Comparison of ENCODE assay signal across 8 mouse cellular contexts in the genomic region with DNA sequence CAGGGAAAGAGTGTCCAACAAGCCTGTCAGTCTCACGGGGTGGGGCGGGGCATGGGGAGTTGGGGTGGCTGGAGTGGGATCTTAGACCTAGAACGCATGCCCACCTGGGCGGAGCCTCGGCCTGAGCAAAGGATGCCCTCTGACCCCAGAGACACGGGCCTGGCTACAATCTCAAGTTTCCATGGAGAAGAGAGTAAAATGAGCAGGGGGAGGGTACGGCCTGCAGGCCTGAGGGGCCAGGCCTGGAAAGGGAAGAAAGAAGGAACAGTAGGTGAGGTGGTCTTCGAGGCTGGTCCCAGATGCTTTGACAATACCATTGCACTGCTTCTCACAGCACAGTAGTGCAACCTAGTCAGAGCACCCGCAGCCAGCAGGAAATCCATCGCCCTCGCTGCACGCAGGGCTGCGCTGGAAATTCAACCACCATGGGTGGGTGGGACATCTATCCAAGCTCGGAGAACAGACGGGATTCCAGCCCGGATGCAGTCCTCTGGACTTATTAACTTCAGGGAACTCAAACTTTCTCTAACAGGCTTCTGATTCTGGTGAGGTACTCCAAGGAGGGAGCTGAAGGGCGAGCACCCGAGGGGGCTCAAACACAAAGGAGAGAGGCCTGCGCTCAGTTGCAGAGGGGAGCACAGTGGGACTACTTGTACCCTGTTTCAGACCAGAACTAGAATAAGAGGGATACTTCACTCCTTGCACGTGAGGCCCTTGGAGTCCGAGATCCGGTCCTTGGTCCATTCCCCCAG. TPM values are rescaled to one million over a fixed set of nuclear protein-coding genes. Genes with fewer than 3 reads are reported as not detected.
DNase-seq lines count a peak whose midpoint lies in the region; ATAC-seq and TF ChIP-seq lines count a peak whose summit lies in the region.

No protein-coding gene starts in this region.

- no peak for TF ChIP-seq CTCF in E14TG2a.4 (conservative IDR thresholded peaks at IDR 0.05; ENCODE audit: low read length)
- no peak for TF ChIP-seq CTCF in liver, embryonic 14.5 days (IDR thresholded peaks at IDR 0.05; ENCODE audit: low read depth)
- no peak for TF ChIP-seq CTCF in stomach, postnatal 0 days (IDR thresholded peaks at IDR 0.05; ENCODE audit: low read depth)

- no peak for TF ChIP-seq EP300 in liver, embryonic 14.5 days (IDR thresholded peaks at IDR 0.05; ENCODE audit: low read depth)
- no peak for TF ChIP-seq EP300 in stomach, postnatal 0 days (optimal IDR thresholded peaks at IDR 0.05)

- peaks cover 42% of the 10 kb centered on the region for H3K36me3 ChIP-seq in E14TG2a.4 (ENCODE audit: insufficient read depth, low read length)
- H3K36me3 ChIP-seq in forebrain, embryonic 12.5 days (replicated peaks) = peaks cover 33% of the 10 kb centered on the region
- H3K36me3 ChIP-seq in liver, embryonic 14.5 days (replicated peaks; ENCODE audit: control insufficient read depth, insufficient read depth, low read depth) = no peaks in the 10 kb centered on the region; the same call in 1 of the 2 replicates
- H3K36me3 ChIP-seq in stomach, postnatal 0 days (ENCODE audit: control insufficient read depth, insufficient read depth, low read length) = no peaks in the 10 kb centered on the region

- peak; percentile 38 for DNase-seq in 416B (ENCODE audit: low read depth)
- no peak for DNase-seq in liver, embryonic 14.5 days (ENCODE audit: low read depth in 3 of 3, low spot score in 3 of 3)
- peak; percentile 27 for DNase-seq in stomach, postnatal 0 days (ENCODE audit: low spot score)
- no peak for DNase-seq in cerebellum, adult 9-11 months
- DNase-seq in testis, postnatal 14 days (ENCODE audit: low spot score) = no peak
- DNase-seq in spleen, postnatal 4 days (ENCODE audit: low spot score in 2 of 2) = no peak

- peak overlapping the region; percentile 68 for H3K27ac ChIP-seq in forebrain, embryonic 12.5 days
- H3K27ac ChIP-seq in liver, embryonic 14.5 days = no peak overlapping the region
- no peak overlapping the region; the same call in 1 of the 2 replicates for H3K27ac ChIP-seq in stomach, postnatal 0 days (replicated peaks)

- peaks cover 56% of the 10 kb centered on the region for H3K4me1 ChIP-seq in E14TG2a.4 (replicated peaks; ENCODE audit: low read depth, low read length)
- H3K4me1 ChIP-seq in forebrain, embryonic 12.5 days = peaks cover 39% of the 10 kb centered on the region
- H3K4me1 ChIP-seq in liver, embryonic 14.5 days (replicated peaks; ENCODE audit: control insufficient read depth in 2 of 2, insufficient read depth in 2 of 2, low read length in 1 of 2) = peaks cover 0 to 11% of the 10 kb centered on the region in 2 experiments
- 0 out of 2 replicates have a peak, but pooled peaks cover 3% of the 10 kb centered on the region for H3K4me1 ChIP-seq in stomach, postnatal 0 days (replicated peaks; ENCODE audit: control insufficient read depth, insufficient read depth)

- peak; percentile 49 for ATAC-seq in forebrain, embryonic 12.5 days (ENCODE audit: low FRiP score)
- peak; percentile 37 for ATAC-seq in liver, embryonic 14.5 days (ENCODE audit: insufficient read depth)
- ATAC-seq in stomach, postnatal 0 days (ENCODE audit: low FRiP score, low TSS enrichment) = peak; percentile 3; the same call in 1 of the 2 replicates

- no peaks in the 10 kb centered on the region for H3K27me3 ChIP-seq in E14TG2a.4 (ENCODE audit: insufficient read depth, low read length)
- no peaks in the 10 kb centered on the region for H3K27me3 ChIP-seq in forebrain, embryonic 12.5 days
- no peaks in the 10 kb centered on the region for H3K27me3 ChIP-seq in liver, embryonic 14.5 days (ENCODE audit: control insufficient read depth, insufficient read depth, low read length)
- no peaks in the 10 kb centered on the region for H3K27me3 ChIP-seq in stomach, postnatal 0 days (ENCODE audit: control insufficient read depth, insufficient read depth, low read length)

- peak overlapping the region; percentile 81 for H3K4me2 ChIP-seq in forebrain, embryonic 12.5 days
- H3K4me2 ChIP-seq in liver, embryonic 14.5 days (ENCODE audit: low read depth) = peak overlapping the region; percentile 85
- H3K4me2 ChIP-seq in stomach, postnatal 0 days (replicated peaks; ENCODE audit: low read depth) = peak overlapping the region; percentile 67

- peak overlapping the region; percentile 85 for H3K4me3 ChIP-seq in E14TG2a.4 (replicated peaks; ENCODE audit: low read length)
- H3K4me3 ChIP-seq in forebrain, embryonic 12.5 days (replicated peaks) = peak overlapping the region; percentile 61
- H3K4me3 ChIP-seq in liver, embryonic 14.5 days (ENCODE audit: insufficient read depth in 1 of 2, low read depth in 2 of 2, low read length in 2 of 2) = peak overlapping the region; percentile 64 to 74
- H3K4me3 ChIP-seq in stomach, postnatal 0 days (ENCODE audit: low read depth, low read length) = peak overlapping the region; percentile 32

- peak overlapping the region; percentile 73 for H3K9ac ChIP-seq in forebrain, embryonic 12.5 days
- H3K9ac ChIP-seq in liver, embryonic 14.5 days (replicated peaks) = peak overlapping the region; percentile 71
- H3K9ac ChIP-seq in stomach, postnatal 0 days (ENCODE audit: low read length) = peak overlapping the region; percentile 45

- H3K9me3 ChIP-seq in E14TG2a.4 (ENCODE audit: low read length) = no peaks in the 10 kb centered on the region
- H3K9me3 ChIP-seq in forebrain, embryonic 12.5 days = no peaks in the 10 kb centered on the region
- no peaks in the 10 kb centered on the region for H3K9me3 ChIP-seq in liver, embryonic 14.5 days (ENCODE audit: control insufficient read depth, low read length)
- no peaks in the 10 kb centered on the region for H3K9me3 ChIP-seq in stomach, postnatal 0 days (ENCODE audit: control insufficient read depth, low read length)

- WGBS in forebrain, embryonic 12.5 days = under 1% methylated on average over 22 of the region's 22 CpGs
- WGBS in liver, embryonic 14.5 days (ENCODE audit: insufficient replicate concordance) = 9% methylated on average over 22 of the region's 22 CpGs
- 7% methylated on average over 22 of the region's 22 CpGs for WGBS in stomach, postnatal 0 days

RNA-seq across cellular contexts. Expression of a gene that starts 0.7 kb away (rescaled TPM):
- polyA plus RNA-seq in forebrain, embryonic 12.5 days (2016; fragmentation: Nextera tagmentation; extraction: Ambion mirVana) = 79.2 and 79.9 TPM in 2 replicates
- 18.8 and 21.5 TPM in 2 replicates for polyA plus RNA-seq in liver, embryonic 14.5 days (2012; rRNA removed)
- 15.2 and 16.7 TPM in 2 replicates for polyA plus RNA-seq in liver, embryonic 14.5 days (2014; fragmentation: Nextera tagmentation; extraction: Ambion mirVana)
- polyA plus RNA-seq in stomach, postnatal 0 days (2015; fragmentation: Nextera tagmentation; extraction: Ambion mirVana) = 3.5 and 4.4 TPM in 2 replicates

RNA-seq across cellular contexts. Expression of a gene that starts 7.9 kb away (rescaled TPM):
- 63.8 and 66.3 TPM in 2 replicates for polyA plus RNA-seq in forebrain, embryonic 12.5 days (2016; fragmentation: Nextera tagmentation; extraction: Ambion mirVana)
- polyA plus RNA-seq in liver, embryonic 14.5 days (2012; rRNA removed) = 22.4 and 23.3 TPM in 2 replicates
- 38.3 and 41.0 TPM in 2 replicates for polyA plus RNA-seq in liver, embryonic 14.5 days (2014; fragmentation: Nextera tagmentation; extraction: Ambion mirVana)
- 170 and 176 TPM in 2 replicates for polyA plus RNA-seq in stomach, postnatal 0 days (2015; fragmentation: Nextera tagmentation; extraction: Ambion mirVana)

RNA-seq across cellular contexts. Expression of a gene that starts 13.2 kb away (rescaled TPM):
- polyA plus RNA-seq in forebrain, embryonic 12.5 days (2016; fragmentation: Nextera tagmentation; extraction: Ambion mirVana) = 149 and 160 TPM in 2 replicates
- polyA plus RNA-seq in liver, embryonic 14.5 days (2012; rRNA removed) = 29.1 and 33.4 TPM in 2 replicates
- 46.1 and 50.5 TPM in 2 replicates for polyA plus RNA-seq in liver, embryonic 14.5 days (2014; fragmentation: Nextera tagmentation; extraction: Ambion mirVana)
- 61.5 and 72.4 TPM in 2 replicates for polyA plus RNA-seq in stomach, postnatal 0 days (2015; fragmentation: Nextera tagmentation; extraction: Ambion mirVana)

RNA-seq across cellular contexts. Expression of a gene that starts 20.1 kb away (rescaled TPM):
- polyA plus RNA-seq in forebrain, embryonic 12.5 days (2016; fragmentation: Nextera tagmentation; extraction: Ambion mirVana) = 8.0 and 9.6 TPM in 2 replicates
- 10.2 and 10.8 TPM in 2 replicates for polyA plus RNA-seq in liver, embryonic 14.5 days (2012; rRNA removed)
- polyA plus RNA-seq in liver, embryonic 14.5 days (2014; fragmentation: Nextera tagmentation; extraction: Ambion mirVana) = 7.9 and 9.6 TPM in 2 replicates
- polyA plus RNA-seq in stomach, postnatal 0 days (2015; fragmentation: Nextera tagmentation; extraction: Ambion mirVana) = 19.8 and 21.3 TPM in 2 replicates

RNA-seq across cellular contexts. Expression of a gene that starts 22.7 kb away (rescaled TPM):
- 0.63 and 0.65 TPM in 2 replicates for polyA plus RNA-seq in forebrain, embryonic 12.5 days (2016; fragmentation: Nextera tagmentation; extraction: Ambion mirVana)
- polyA plus RNA-seq in liver, embryonic 14.5 days (2012; rRNA removed) = 0.92 and 1.0 TPM in 2 replicates
- polyA plus RNA-seq in liver, embryonic 14.5 days (2014; fragmentation: Nextera tagmentation; extraction: Ambion mirVana) = 0.37 and 0.51 TPM in 2 replicates
- 1.8 and 2.1 TPM in 2 replicates for polyA plus RNA-seq in stomach, postnatal 0 days (2015; fragmentation: Nextera tagmentation; extraction: Ambion mirVana)

Comparison
In these comparisons a context has a peak if more than half of its experiments do, and no peak if none do; other contexts are left out.
1. DNase-seq: peak in 416B (single experiment) and stomach, postnatal 0 days (single experiment); none in liver, embryonic 14.5 days (0 of 3), cerebellum, adult 9-11 months (single experiment), testis, postnatal 14 days (single experiment) and spleen, postnatal 4 days (0 of 2).
2. H3K4me3 ChIP-seq: peak in every context shown above with its lines; median percentile 85 in E14TG2a.4; 69 in liver, embryonic 14.5 days; 61 in forebrain, embryonic 12.5 days; 32 in stomach, postnatal 0 days.
3. Peak in every context shown above with its lines, with median percentiles within 50 percentile points of each other: ATAC-seq, H3K4me2 ChIP-seq and H3K9ac ChIP-seq.